Mouse (Mus musculus) lung, embryonic 16.5 days (tissue): Measurements from ENCODE around the gene Kdm6b. TPM values are rescaled to one million over a fixed set of nuclear protein-coding genes. Genes with fewer than 3 reads are reported as not detected.

Experiments
- ATAC-seq: fragments of 200-750 bp; cut with Nextera tagmentation; 2 replicates; pipeline ENCODE4 v1.8.0; 2017; ENCODE audit warnings: low read depth, mild to moderate bottlenecking, moderate library complexity
- H3K27ac ChIP-seq: fragments of 300-500 bp; sonication (generic); 2 replicates; pipeline ENCODE4 v1.5.1; 2014; ENCODE audit warnings: mild to moderate bottlenecking, control low read depth, low read length
- H3K27me3 ChIP-seq: fragments of 300-500 bp; sonication (generic); 2 replicates; pipeline ENCODE4 v1.6.1; 2014; ENCODE audit warnings: low read depth, low read length, mixed read lengths; ENCODE audit not compliant: control insufficient read depth, insufficient read depth
- H3K36me3 ChIP-seq: fragments of 300-500 bp; sonication (generic); 2 replicates; pipeline ENCODE4 v1.6.1; 2014; ENCODE audit warnings: low read length; ENCODE audit not compliant: control insufficient read depth, insufficient read depth
- H3K4me1 ChIP-seq: fragments of 300-500 bp; sonication (generic); replicated peaks from 2 replicates; pipeline ENCODE4 v1.6.1; 2014; ENCODE audit warnings: low read length, mixed read lengths; ENCODE audit not compliant: control insufficient read depth, insufficient read depth
- H3K4me2 ChIP-seq: fragments of 300-500 bp; sonication (generic); 2 replicates; pipeline ENCODE4 v1.6.1; 2014; ENCODE audit warnings: low read depth, low read length, control low read depth
- H3K4me3 ChIP-seq: fragments of 300-500 bp; sonication (generic); 2 replicates; pipeline ENCODE4 v1.5.1; 2014; ENCODE audit warnings: mild to moderate bottlenecking, low read length, control low read depth
- H3K9ac ChIP-seq: fragments of 300-500 bp; sonication (generic); 2 replicates; pipeline ENCODE4 v1.6.1; 2014; ENCODE audit warnings: low read length, control low read depth
- H3K9me3 ChIP-seq: fragments of 300-500 bp; sonication (generic); 2 replicates; pipeline ENCODE4 v1.6.1; 2016; ENCODE audit warnings: low read length; ENCODE audit not compliant: control insufficient read depth
- WGBS: fragments of 180-500 bp; shearing (Covaris S2); extraction: QIAGEN DNeasy Blood & Tissue Kit; methylation state at CpG from one replicate; pipeline ENCODE4 v1.1.7; 2014; 5-methylcytosine and 5-hydroxymethylcytosine counted together
- polyA plus RNA-seq: library from polyadenylated mRNA; unstranded; fragments of >200 nt; fragmentation: Nextera tagmentation; extraction: Ambion mirVana; gene quantifications from 2 replicates; pipeline ENCODE4 v1.2.1, GENCODE M21; 2015

Gene Kdm6b
- polyA plus RNA-seq, 1 experiment from 2014 or later, result 26.0 TPM

DNA sequence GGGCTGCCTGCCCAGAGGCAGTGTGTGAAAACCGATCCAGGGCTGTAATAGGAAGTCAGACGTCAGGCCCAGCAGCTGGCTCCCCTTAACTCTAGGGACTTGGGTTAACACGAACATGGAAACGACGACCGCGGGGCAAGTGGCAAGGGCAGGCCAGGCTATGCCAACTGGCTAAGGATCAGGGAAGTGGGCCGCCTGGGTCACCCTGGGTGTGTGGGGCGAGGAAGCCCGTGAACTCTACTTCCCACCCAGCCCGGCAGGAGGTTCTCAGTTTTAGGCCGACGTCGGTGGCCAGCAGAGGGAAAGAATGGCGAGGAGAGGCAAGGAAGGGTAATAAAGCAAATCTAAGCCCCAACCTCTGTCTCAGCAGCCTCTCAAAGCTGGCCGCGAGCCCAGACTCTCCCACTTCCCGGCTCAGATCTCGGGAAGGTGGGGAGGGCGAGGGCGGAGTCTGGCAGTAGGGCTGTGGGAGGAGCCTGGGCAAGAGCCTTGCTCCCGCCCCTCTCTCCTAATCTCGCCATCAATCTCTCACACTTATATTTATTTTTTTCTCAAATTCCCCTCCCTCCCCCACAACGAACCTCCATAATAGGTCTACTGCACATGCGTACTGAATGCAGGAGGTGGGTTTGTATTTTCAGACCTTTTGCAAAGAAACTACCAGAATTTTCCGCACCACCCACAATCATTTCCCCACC lies 47.2 kb downstream of the Kdm6b start:
- under 1% methylated on average over 26 of the region's 26 CpGs for WGBS

DNA sequence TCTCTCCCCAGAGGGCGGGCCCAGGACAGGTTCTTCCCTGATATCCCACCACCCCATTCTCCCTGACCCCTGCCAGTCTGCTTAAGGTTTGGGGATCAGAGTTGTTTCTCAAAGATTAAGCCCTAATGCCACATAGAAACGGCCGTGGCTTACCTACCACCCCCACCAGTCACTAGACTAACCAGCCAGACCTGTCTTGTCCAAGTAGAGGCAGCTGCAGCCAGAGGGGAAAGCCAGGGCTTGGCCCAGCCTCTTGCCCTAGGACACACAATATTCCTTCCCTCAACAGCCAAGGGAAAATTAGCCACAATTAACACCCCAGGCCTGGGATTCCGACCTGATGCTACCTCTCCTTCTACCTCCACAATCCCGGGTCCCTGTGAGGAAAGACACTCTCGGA lies 47.8 kb downstream of the Kdm6b start:
- no peak for ATAC-seq
- H3K36me3 ChIP-seq, result peaks cover 26% of the 10 kb centered on the region
- H3K4me3 ChIP-seq, result peak overlapping the region; percentile 90
- H3K9ac ChIP-seq, result peak overlapping the region; percentile 70
- 15% methylated on average over 6 of the region's 6 CpGs for WGBS
- H3K4me2 ChIP-seq, result peak overlapping the region; percentile 94
- no peaks in the 10 kb centered on the region for H3K9me3 ChIP-seq
- H3K27me3 ChIP-seq, result no peaks in the 10 kb centered on the region
- H3K27ac ChIP-seq, result peak overlapping the region; percentile 100
- peaks cover 36% of the 10 kb centered on the region for H3K4me1 ChIP-seq

More for the DNA sequence above, 47.2 kb downstream of the Kdm6b start:
- peak overlapping the region; percentile 90 for H3K4me3 ChIP-seq
- H3K4me2 ChIP-seq, result peak overlapping the region; percentile 94
- peak; percentile 85 for ATAC-seq
- H3K9me3 ChIP-seq, result no peaks in the 10 kb centered on the region
- no peaks in the 10 kb centered on the region for H3K27me3 ChIP-seq
- peaks cover 42% of the 10 kb centered on the region for H3K4me1 ChIP-seq
- H3K9ac ChIP-seq, result peak overlapping the region; percentile 70
- H3K36me3 ChIP-seq, result peaks cover 20% of the 10 kb centered on the region
- H3K27ac ChIP-seq, result peak overlapping the region; percentile 100

DNA sequence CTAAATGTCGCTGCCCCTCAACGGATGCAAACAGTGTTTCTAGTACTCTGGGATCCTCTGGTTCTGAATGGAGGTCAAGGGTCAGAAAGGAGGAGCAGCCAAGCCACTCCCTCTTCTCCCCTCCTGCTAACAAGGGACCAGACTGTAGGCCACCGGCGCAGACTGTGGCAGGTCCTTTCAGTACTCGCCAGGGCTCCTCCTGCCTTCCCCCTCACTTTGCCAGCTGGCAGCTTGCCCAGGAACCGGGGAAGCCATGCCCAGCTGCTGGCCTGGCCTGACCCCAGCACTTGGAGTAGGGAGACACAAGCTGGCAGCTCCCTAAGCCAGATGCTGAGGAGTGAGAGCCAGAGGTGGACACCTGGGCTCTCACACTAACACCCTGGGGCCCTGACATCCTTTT lies 48.6 kb downstream of the Kdm6b start:
- 0 out of 2 replicates have a peak overlapping the region, but pooled peaks have one; percentile 12 for H3K9ac ChIP-seq
- WGBS, result 3% methylated on average over 6 of the region's 6 CpGs
- peak; percentile 64 for ATAC-seq

DNA sequence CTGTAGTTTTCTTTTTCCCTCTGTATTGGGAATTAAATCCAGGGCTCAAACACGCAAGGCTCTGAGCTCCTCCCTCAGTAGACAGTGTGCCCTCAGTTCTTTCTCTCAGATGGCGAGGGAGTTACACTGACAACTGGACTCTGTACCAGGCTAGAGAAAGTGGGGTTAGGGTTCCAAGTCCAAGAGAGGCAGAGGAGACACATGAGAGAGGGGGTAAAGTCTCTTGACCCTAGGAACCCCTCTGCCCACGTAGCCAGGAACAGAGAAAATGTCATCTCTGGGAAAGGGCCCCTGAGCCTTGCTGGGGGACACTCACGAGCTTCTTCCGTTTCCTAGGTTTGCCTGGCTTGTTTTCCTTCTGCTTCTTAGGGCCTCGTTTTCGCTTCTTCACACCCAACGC lies 49.1 kb downstream of the Kdm6b start:
- no peak for ATAC-seq
- Histone ChIP-seq H3K9ac (peak overlapping the region; percentile 35; the same call in 1 of the 2 replicates), H3K9me3 (no peaks in the 10 kb centered on the region), H3K4me1 (peaks cover 33% of the 10 kb centered on the region), H3K36me3 (peaks cover 40% of the 10 kb centered on the region), H3K27me3 (no peaks in the 10 kb centered on the region), H3K27ac (peak overlapping the region; percentile 100), H3K4me2 (peak overlapping the region; percentile 94), H3K4me3 (peak overlapping the region; percentile 90; the same call in 1 of the 2 replicates)
- WGBS, result 25% methylated on average over 8 of the region's 8 CpGs

More for the DNA sequence above, 48.6 kb downstream of the Kdm6b start:
- Histone ChIP-seq H3K9me3 (no peaks in the 10 kb centered on the region), H3K4me3 (peak overlapping the region; percentile 90; the same call in 1 of the 2 replicates), H3K27ac (peak overlapping the region; percentile 100), H3K36me3 (peaks cover 34% of the 10 kb centered on the region), H3K4me1 (peaks cover 33% of the 10 kb centered on the region), H3K27me3 (no peaks in the 10 kb centered on the region), H3K4me2 (peak overlapping the region; percentile 94)

DNA sequence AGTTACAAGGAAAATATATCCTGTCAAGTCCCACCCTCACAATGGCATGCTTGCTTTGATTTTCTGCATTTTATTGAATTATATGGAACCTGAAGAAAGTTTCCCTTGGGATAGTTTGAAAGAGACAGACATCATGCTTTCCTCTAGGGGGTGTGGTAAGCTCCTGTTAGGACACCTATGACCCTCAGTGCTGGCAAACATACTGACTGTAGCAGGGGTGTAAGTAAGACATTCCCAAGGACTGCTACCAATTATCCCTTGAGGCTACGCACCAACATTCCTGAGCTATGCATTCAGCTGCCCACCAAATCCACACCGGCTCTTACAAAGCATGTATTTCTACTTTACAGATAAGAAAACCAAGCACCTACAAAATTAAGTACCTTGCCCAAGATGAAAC lies 51.0 kb downstream of the Kdm6b start:
- H3K4me3 ChIP-seq, result no peak overlapping the region
- no peaks in the 10 kb centered on the region for H3K27me3 ChIP-seq
- peaks cover 28% of the 10 kb centered on the region for H3K4me1 ChIP-seq
- WGBS, result 67% methylated on average over 2 of the region's 2 CpGs
- peaks cover 57% of the 10 kb centered on the region for H3K36me3 ChIP-seq
- no peak for ATAC-seq
- H3K9me3 ChIP-seq, result no peaks in the 10 kb centered on the region
- H3K27ac ChIP-seq, result no peak overlapping the region
- no peak overlapping the region for H3K4me2 ChIP-seq
- H3K9ac ChIP-seq, result no peak overlapping the region

DNA sequence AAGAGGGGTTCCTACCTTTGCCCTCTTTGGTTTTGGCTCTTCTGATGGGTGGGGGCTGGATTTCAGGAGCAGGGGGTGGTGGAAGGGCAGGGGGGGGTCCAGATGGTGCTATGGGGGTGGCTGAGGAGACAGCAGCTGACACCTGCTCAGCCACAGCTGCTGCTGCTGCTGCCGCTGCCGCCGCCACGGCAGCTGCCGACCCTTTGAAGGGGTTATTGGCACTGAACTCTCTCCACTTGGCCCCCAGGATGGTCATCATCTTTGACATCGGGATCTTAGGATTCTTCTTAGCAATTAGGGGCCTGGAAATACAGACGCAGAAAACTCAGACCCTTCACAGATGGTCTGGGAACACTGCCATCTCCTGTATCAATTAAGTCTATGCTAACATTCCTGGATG lies 51.5 kb downstream of the Kdm6b start:
- Histone ChIP-seq H3K36me3 (peaks cover 62% of the 10 kb centered on the region), H3K4me3 (no peak overlapping the region), H3K27ac (no peak overlapping the region), H3K4me2 (no peak overlapping the region), H3K27me3 (no peaks in the 10 kb centered on the region), H3K9ac (no peak overlapping the region), H3K4me1 (peaks cover 28% of the 10 kb centered on the region), H3K9me3 (no peaks in the 10 kb centered on the region)
- no peak for ATAC-seq
- WGBS, result 59% methylated on average over 7 of the region's 7 CpGs

DNA sequence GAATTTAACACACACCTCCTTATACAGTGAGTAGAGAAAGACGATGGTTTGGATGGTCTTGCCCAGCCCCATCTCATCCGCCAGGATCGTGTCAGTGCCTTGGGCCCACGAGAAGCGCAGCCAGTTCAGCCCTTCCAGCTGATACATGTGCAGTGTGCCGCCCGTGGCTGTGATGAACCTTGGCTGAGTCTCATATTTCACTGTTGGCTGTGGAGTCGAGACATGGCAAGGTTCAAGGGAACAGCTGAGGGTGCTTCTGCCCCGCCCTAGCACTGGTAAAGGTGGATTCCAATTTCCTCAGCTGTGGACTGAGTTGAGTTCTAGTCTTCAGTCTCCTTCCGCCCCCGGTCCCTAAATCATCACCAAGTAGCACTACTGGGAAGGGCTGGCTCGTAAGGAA lies 55.8 kb downstream of the Kdm6b start:
- Histone ChIP-seq H3K36me3 (peaks cover 85% of the 10 kb centered on the region), H3K27me3 (no peaks in the 10 kb centered on the region), H3K9ac (no peak overlapping the region), H3K27ac (no peak overlapping the region), H3K4me1 (peaks cover 2% of the 10 kb centered on the region; the same call in 1 of the 2 replicates), H3K9me3 (no peaks in the 10 kb centered on the region), H3K4me2 (no peak overlapping the region), H3K4me3 (no peak overlapping the region)
- no peak for ATAC-seq
- WGBS, result 85% methylated on average over 12 of the region's 12 CpGs

DNA sequence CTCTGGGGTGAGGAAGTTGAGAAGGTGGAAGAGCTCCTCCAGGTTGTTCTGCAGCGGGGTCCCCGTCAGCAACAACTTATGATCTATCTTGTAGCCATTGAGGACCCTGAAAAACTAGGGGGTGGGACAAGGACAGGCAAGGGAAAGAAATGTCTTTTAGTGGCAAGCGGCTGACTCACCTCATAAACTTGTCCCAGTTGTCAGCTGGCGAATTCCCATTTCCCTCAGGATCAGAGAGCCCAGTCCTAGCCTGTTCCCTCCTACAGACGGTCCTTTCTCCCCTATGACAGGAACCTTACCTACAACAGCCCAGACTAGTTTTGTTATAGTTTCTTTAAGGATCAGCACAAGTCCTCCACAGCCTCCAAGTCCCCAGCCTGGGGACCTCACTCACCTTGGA lies 56.9 kb downstream of the Kdm6b start:
- H3K27me3 ChIP-seq, result no peaks in the 10 kb centered on the region
- H3K36me3 ChIP-seq, result peaks cover 85% of the 10 kb centered on the region
- no peak overlapping the region for H3K27ac ChIP-seq
- no peaks in the 10 kb centered on the region for H3K4me1 ChIP-seq
- H3K4me2 ChIP-seq, result no peak overlapping the region
- no peak overlapping the region for H3K4me3 ChIP-seq
- WGBS, result 86% methylated on average over 5 of the region's 5 CpGs
- no peak for ATAC-seq
- H3K9ac ChIP-seq, result no peak overlapping the region
- no peaks in the 10 kb centered on the region for H3K9me3 ChIP-seq
